Mouse (Mus musculus): ENCODE data around the gene Sobp. TPM values are rescaled to one million over a fixed set of nuclear protein-coding genes. Genes with fewer than 3 reads are reported as not detected.

Gene Sobp
- polyA plus RNA-seq, 1 experiment from 2014 or later = 2.4 TPM

DNA sequence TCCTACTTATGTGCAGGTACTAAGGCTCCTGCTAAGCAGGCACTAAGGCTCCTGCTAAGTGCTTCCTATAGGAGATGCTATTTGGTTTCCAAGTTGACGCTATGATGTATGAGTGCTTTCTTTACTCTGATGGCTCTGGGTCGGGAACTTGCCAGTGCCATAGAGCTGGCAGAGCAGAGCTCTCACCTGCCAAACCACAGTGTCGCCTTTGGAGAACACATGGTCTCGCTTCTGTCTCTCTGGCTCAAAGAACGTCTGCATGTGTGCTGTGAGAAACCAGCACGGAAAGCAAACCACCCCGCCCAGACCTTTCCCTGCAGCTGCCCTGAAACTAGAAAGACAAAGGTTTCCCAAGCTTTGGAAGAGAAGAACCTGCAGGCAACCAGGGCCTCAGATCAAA lies 109.0 kb downstream of the Sobp start:
- Histone ChIP-seq H3K9ac (ENCODE audit: low read length) (no peak overlapping the region), H3K27me3 (ENCODE audit: control insufficient read depth, insufficient read depth, low read length) (no peaks in the 10 kb centered on the region), H3K27ac (replicated peaks in 1 of 2; ENCODE audit: control insufficient read depth in 1 of 2, insufficient read depth in 1 of 2, low read depth in 2 of 2, low read length in 2 of 2) (no peak overlapping the region), H3K4me2 (ENCODE audit: low read length) (no peak overlapping the region), H3K4me1 (ENCODE audit: control insufficient read depth in 2 of 2, insufficient read depth in 2 of 2, low read length in 2 of 2) (peaks cover 5 to 6% of the 10 kb centered on the region in 2 experiments; a peak in 2 of 4 replicates), H3K36me3 (ENCODE audit: control insufficient read depth, insufficient read depth, low read length) (0 out of 2 replicates have a peak, but pooled peaks cover 4% of the 10 kb centered on the region), H3K9me3 (ENCODE audit: control insufficient read depth, low read length) (no peaks in the 10 kb centered on the region), H3K4me3 (ENCODE audit: control insufficient read depth in 1 of 2, insufficient read depth in 1 of 2, low read depth in 1 of 2, low read length in 2 of 2) (no peak overlapping the region)
- ATAC-seq (ENCODE audit: insufficient number of reproducible peaks, insufficient read depth, low FRiP score, low read depth) = no peak
- WGBS = 86% methylated on average over 7 of the region's 7 CpGs

DNA sequence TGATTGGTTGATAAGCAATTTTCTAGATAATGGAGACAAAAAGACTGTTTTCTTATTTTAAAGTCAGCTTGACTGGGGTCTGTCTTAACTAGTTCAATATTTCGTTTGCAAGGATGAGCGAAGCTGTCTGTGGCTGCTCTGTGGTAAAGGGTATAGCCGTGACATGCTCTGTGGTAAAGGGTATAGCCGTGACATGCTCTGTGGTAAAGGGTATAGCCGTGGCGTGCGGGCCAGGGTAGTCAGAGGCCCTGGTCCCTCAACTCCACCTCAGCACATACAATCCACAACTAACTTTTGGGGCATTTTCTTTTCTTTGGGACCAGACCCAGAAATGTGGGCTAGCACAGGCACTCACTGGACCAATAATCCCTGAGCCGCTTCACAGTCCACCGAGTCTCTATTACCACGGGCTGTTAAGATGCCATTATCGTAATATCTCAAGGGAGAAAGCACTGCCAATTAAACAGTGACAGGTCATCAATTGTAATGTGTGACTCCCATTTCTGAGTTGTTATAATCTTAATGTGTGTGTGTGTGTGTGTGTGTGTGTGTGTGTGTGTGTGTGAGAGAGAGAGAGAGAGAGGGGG lies 112.7 kb downstream of the Sobp start:
- H3K27me3 ChIP-seq (ENCODE audit: control insufficient read depth, insufficient read depth, low read length) = no peaks in the 10 kb centered on the region
- H3K9me3 ChIP-seq (ENCODE audit: control insufficient read depth, low read length) = no peaks in the 10 kb centered on the region
- H3K9ac ChIP-seq (ENCODE audit: low read length) = no peak overlapping the region
- 95% methylated on average over 11 of the region's 11 CpGs for WGBS
- no peak overlapping the region for H3K4me3 ChIP-seq (ENCODE audit: control insufficient read depth in 1 of 2, insufficient read depth in 1 of 2, low read depth in 1 of 2, low read length in 2 of 2)
- no peak overlapping the region for H3K27ac ChIP-seq (replicated peaks in 1 of 2; ENCODE audit: control insufficient read depth in 1 of 2, insufficient read depth in 1 of 2, low read depth in 2 of 2, low read length in 2 of 2)
- ATAC-seq (ENCODE audit: insufficient number of reproducible peaks, insufficient read depth, low FRiP score, low read depth) = no peak
- H3K4me2 ChIP-seq (ENCODE audit: low read length) = no peak overlapping the region
- H3K36me3 ChIP-seq (ENCODE audit: control insufficient read depth, insufficient read depth, low read length) = 0 out of 2 replicates have a peak, but pooled peaks cover 4% of the 10 kb centered on the region
- peaks cover 5 to 7% of the 10 kb centered on the region in 2 experiments; a peak in 3 of 4 replicates for H3K4me1 ChIP-seq (ENCODE audit: control insufficient read depth in 2 of 2, insufficient read depth in 2 of 2, low read length in 2 of 2)

- Histone ChIP-seq H3K36me3 (ENCODE audit: control insufficient read depth, insufficient read depth, low read length) (no peaks in the 10 kb centered on the region), H3K27me3 (ENCODE audit: control insufficient read depth, insufficient read depth, low read length) (no peaks in the 10 kb centered on the region), H3K4me3 (ENCODE audit: control insufficient read depth in 1 of 2, insufficient read depth in 1 of 2, low read depth in 1 of 2, low read length in 2 of 2) (no peak overlapping the region), H3K27ac (replicated peaks in 1 of 2; ENCODE audit: control insufficient read depth in 1 of 2, insufficient read depth in 1 of 2, low read depth in 2 of 2, low read length in 2 of 2) (no peak overlapping the region), H3K4me2 (ENCODE audit: low read length) (no peak overlapping the region), H3K9ac (ENCODE audit: low read length) (no peak overlapping the region), H3K4me1 (ENCODE audit: control insufficient read depth in 2 of 2, insufficient read depth in 2 of 2, low read length in 2 of 2) (peaks cover 3 to 7% of the 10 kb centered on the region in 2 experiments; a peak in 3 of 4 replicates), H3K9me3 (ENCODE audit: control insufficient read depth, low read length) (no peaks in the 10 kb centered on the region)
- 92% methylated on average over 2 of the region's 2 CpGs for WGBS
- ATAC-seq (ENCODE audit: insufficient number of reproducible peaks, insufficient read depth, low FRiP score, low read depth) = no peak
Measured at GRCm38 (mm10) chr10:43055405-43055804, 118.9 kb downstream of the Sobp start.

GRCm38 (mm10) chr10:43054776-43055175 lies 119.6 kb downstream of the Sobp start:
- no peak overlapping the region for H3K9ac ChIP-seq (ENCODE audit: low read length)

GRCm38 (mm10) chr10:43053861-43054560 lies 120.3 kb downstream of the Sobp start:
- no peak overlapping the region for H3K9ac ChIP-seq (ENCODE audit: low read length)
- no peaks in the 10 kb centered on the region for H3K27me3 ChIP-seq (ENCODE audit: control insufficient read depth, insufficient read depth, low read length)
- H3K4me1 ChIP-seq (ENCODE audit: control insufficient read depth in 2 of 2, insufficient read depth in 2 of 2, low read length in 2 of 2) = peaks cover 5 to 14% of the 10 kb centered on the region in 2 experiments
- no peak overlapping the region for H3K4me3 ChIP-seq (ENCODE audit: control insufficient read depth in 1 of 2, insufficient read depth in 1 of 2, low read depth in 1 of 2, low read length in 2 of 2)
- no peak overlapping the region for H3K4me2 ChIP-seq (ENCODE audit: low read length)
- 60% methylated on average over 10 of the region's 10 CpGs for WGBS
- no peak overlapping the region for H3K27ac ChIP-seq (replicated peaks in 1 of 2; ENCODE audit: control insufficient read depth in 1 of 2, insufficient read depth in 1 of 2, low read depth in 2 of 2, low read length in 2 of 2)
- H3K36me3 ChIP-seq (ENCODE audit: control insufficient read depth, insufficient read depth, low read length) = no peaks in the 10 kb centered on the region
- no peaks in the 10 kb centered on the region for H3K9me3 ChIP-seq (ENCODE audit: control insufficient read depth, low read length)
- no peak for ATAC-seq (ENCODE audit: insufficient number of reproducible peaks, insufficient read depth, low FRiP score, low read depth)

More at GRCm38 (mm10) chr10:43054776-43055175, 119.6 kb downstream of the Sobp start:
- no peak overlapping the region for H3K4me3 ChIP-seq (ENCODE audit: control insufficient read depth in 1 of 2, insufficient read depth in 1 of 2, low read depth in 1 of 2, low read length in 2 of 2)
- H3K36me3 ChIP-seq (ENCODE audit: control insufficient read depth, insufficient read depth, low read length) = no peaks in the 10 kb centered on the region
- peaks cover 3 to 7% of the 10 kb centered on the region in 2 experiments; a peak in 3 of 4 replicates for H3K4me1 ChIP-seq (ENCODE audit: control insufficient read depth in 2 of 2, insufficient read depth in 2 of 2, low read length in 2 of 2)
- H3K27me3 ChIP-seq (ENCODE audit: control insufficient read depth, insufficient read depth, low read length) = no peaks in the 10 kb centered on the region
- H3K9me3 ChIP-seq (ENCODE audit: control insufficient read depth, low read length) = no peaks in the 10 kb centered on the region
- no peak overlapping the region for H3K4me2 ChIP-seq (ENCODE audit: low read length)
- WGBS = 66% methylated on average over 8 of the region's 8 CpGs
- H3K27ac ChIP-seq (replicated peaks in 1 of 2; ENCODE audit: control insufficient read depth in 1 of 2, insufficient read depth in 1 of 2, low read depth in 2 of 2, low read length in 2 of 2) = no peak overlapping the region
- no peak for ATAC-seq (ENCODE audit: insufficient number of reproducible peaks, insufficient read depth, low FRiP score, low read depth)

DNA sequence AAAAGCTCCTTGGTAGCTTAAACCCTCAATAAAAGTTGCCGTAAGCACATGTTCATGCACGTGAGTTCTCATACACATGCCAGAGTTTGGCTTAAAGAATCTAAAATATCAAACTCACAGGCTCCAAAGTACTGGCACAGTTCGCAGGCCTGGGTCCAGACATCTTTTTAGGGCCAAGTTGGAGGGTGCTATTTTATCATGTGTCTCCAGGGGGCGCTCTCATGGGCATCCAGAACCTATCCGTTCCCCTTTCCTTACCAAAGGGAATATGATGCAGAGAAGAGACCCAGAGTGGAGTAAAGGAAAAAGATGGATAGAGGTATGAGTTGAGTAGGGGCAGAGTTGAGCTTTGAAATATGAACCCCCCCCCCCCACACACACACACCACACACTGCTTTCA lies 121.9 kb downstream of the Sobp start:
- WGBS = 55% methylated on average over 5 of the region's 5 CpGs
- Histone ChIP-seq H3K36me3 (ENCODE audit: control insufficient read depth, insufficient read depth, low read length) (no peaks in the 10 kb centered on the region), H3K4me1 (ENCODE audit: control insufficient read depth in 2 of 2, insufficient read depth in 2 of 2, low read length in 2 of 2) (peaks cover 11 to 20% of the 10 kb centered on the region in 2 experiments), H3K4me2 (ENCODE audit: low read length) (no peak overlapping the region), H3K9me3 (ENCODE audit: control insufficient read depth, low read length) (no peaks in the 10 kb centered on the region), H3K27me3 (ENCODE audit: control insufficient read depth, insufficient read depth, low read length) (no peaks in the 10 kb centered on the region), H3K9ac (ENCODE audit: low read length) (no peak overlapping the region), H3K27ac (replicated peaks in 1 of 2; ENCODE audit: control insufficient read depth in 1 of 2, insufficient read depth in 1 of 2, low read depth in 2 of 2, low read length in 2 of 2) (no peak overlapping the region), H3K4me3 (ENCODE audit: control insufficient read depth in 1 of 2, insufficient read depth in 1 of 2, low read depth in 1 of 2, low read length in 2 of 2) (no peak overlapping the region)
- no peak for ATAC-seq (ENCODE audit: insufficient number of reproducible peaks, insufficient read depth, low FRiP score, low read depth)

DNA sequence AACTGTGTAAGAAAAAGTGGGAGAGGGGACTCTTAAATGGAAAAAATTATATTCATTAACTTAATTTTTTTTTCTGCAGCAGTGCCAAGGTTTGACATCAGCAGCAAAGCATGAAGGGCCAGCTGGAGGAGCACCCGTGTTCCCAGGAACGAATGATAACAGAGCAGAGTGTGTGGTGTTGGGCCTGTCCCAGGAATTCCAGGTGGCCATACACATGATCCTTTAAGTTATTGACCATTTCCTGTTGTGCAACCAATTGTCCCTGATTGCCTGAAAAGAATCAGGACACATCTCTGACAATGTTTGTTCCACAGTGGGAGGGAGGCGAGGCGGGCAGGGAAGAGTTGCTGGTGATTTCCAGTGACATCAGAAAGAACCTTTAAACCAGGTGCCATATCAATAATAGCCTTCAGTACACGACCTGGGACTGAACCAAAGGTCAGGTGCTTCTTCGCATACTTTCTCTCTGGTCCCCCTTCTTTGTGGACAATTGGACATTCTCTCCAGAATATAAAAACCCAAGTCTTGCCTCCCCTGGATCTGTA lies 126.5 kb downstream of the Sobp start:
- Histone ChIP-seq H3K4me1 (ENCODE audit: control insufficient read depth in 2 of 2, insufficient read depth in 2 of 2, low read length in 2 of 2) (peaks cover 22 to 36% of the 10 kb centered on the region in 2 experiments), H3K4me3 (ENCODE audit: control insufficient read depth in 1 of 2, insufficient read depth in 1 of 2, low read depth in 1 of 2, low read length in 2 of 2) (no peak overlapping the region), H3K36me3 (ENCODE audit: control insufficient read depth, insufficient read depth, low read length) (no peaks in the 10 kb centered on the region), H3K27ac (replicated peaks in 1 of 2; ENCODE audit: control insufficient read depth in 1 of 2, insufficient read depth in 1 of 2, low read depth in 2 of 2, low read length in 2 of 2) (peak overlapping the region in 1 of 2 experiments; percentile 47; a peak in 1 of 4 replicates), H3K9me3 (ENCODE audit: control insufficient read depth, low read length) (no peaks in the 10 kb centered on the region), H3K4me2 (ENCODE audit: low read length) (no peak overlapping the region), H3K9ac (ENCODE audit: low read length) (no peak overlapping the region), H3K27me3 (ENCODE audit: control insufficient read depth, insufficient read depth, low read length) (no peaks in the 10 kb centered on the region)
- 58% methylated on average over 6 of the region's 6 CpGs for WGBS
- no peak for ATAC-seq (ENCODE audit: insufficient number of reproducible peaks, insufficient read depth, low FRiP score, low read depth)
